Mouse (Mus musculus): ENCODE results near the gene Enox1.

Gene Enox1

DNA sequence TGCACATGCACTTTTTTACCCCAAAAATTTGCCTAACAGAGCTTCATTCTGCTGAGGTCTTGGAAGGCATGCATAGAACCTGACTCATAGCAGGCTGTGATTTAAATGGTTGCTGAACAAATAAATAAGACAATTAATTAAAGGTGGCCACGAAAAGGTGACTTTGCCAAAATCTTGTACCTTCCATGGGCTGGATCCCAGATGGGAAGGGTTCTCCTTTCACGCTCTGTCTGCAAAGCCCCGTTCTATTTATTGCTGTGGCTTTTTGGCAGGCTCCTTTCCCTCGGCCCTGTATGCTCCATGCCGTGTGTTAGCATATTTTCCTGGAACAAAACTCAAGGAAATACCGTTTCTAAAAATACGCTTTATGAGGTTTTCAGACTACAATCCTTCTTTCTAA lies 300.3 kb downstream of the Enox1 start:
- DNase-seq (ENCODE audit: low spot score), result no peak

DNA sequence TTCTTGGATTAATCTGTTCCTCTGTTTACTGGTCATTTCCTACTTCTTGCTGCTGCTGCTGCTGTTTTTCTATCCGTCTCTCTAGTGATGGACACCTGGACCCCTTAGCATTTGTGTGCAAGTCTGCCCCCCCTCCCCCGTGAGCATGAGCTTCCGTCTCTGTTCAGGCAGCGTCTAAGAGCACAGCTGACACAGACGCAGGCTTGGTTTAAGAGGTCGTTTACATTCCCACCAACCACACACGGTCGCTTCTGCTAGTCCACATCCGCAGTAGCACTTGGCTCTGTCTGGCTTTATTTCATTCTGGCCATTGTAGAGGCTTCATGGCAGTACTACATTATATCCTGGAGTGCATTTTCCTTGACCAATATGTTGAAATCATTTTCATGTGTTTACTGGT lies 301.7 kb downstream of the Enox1 start:
- DNase-seq (ENCODE audit: low spot score), result no peak

DNA sequence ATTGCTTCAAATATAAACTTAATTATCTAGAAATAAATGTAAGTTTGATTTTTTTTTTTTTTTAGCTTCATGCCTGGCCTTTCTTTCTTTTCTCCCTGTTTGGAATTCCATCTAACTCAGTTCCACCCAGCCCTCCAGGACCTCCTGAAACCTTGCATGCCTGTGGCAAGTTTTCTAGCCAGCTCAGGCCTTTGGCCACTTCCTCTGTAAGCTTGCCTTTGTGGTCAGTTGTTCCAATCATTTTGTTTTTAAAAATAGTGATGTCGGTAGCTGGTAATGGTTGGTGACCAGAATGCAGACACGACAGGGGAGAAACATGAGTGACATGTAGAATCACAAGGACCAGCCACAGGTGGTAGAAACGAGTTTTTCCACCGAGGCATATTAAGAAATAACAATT lies 307.4 kb downstream of the Enox1 start:
- DNase-seq (ENCODE audit: low spot score), result no peak

DNA sequence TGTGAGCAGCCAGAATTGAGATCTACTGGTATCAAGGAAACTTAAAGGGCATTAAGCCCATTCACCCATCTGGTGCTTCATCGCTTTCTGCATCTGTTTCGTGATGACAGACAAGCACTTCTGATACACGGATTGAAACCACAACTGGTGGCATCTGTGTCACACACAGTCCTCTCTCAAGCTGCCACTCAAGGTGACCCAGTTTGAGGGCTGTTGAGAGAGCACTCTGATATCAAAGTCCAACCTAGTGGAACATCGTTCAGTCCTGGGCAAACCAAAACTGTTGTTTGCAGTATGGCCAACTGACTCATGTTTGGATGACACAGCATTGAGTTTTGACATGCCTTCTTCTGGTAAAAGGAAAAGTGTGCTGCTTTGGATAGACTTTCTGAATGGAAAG lies 308.2 kb downstream of the Enox1 start:
- DNase-seq (ENCODE audit: low spot score), result no peak

DNA sequence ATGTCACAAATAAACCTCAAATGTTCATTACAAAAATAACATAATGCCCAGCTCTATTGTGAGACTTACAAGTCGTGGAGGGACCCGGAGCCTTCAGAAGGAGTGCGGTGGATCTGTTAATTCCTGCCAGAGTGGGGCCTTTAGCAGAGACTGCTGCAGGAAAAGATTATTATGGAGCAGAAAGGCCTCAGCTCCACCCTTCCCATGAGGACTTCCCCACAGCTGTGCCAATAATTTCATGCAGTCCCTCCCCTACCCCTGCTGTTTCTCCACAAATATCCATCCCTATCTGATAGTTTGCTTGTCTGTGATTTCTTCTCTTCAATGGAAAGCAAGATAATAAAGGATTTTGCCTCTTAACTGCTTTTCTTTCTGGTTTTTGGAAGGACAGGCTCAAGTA lies 314.0 kb downstream of the Enox1 start:
- DNase-seq (ENCODE audit: low spot score), result no peak

DNA sequence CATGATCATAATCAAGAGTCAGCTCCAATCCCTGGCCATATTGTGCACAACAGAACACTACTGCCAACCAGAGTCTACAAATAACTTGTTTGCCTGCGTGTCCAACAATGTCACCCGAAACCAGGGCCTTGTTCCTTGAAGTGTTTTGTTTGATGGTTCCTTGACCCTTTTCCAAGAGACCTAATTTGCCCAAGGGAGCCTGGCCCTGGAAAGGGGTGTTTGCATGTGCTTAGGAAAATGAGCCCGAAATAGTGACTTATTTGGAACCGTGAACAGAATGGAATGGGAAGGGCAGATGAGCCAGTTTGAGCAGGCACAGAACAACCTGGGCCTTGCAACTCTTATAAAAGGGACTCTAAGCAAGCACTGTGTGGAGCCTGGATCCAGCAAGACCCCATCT lies 316.9 kb downstream of the Enox1 start:
- DNase-seq (ENCODE audit: low spot score), result no peak

DNA sequence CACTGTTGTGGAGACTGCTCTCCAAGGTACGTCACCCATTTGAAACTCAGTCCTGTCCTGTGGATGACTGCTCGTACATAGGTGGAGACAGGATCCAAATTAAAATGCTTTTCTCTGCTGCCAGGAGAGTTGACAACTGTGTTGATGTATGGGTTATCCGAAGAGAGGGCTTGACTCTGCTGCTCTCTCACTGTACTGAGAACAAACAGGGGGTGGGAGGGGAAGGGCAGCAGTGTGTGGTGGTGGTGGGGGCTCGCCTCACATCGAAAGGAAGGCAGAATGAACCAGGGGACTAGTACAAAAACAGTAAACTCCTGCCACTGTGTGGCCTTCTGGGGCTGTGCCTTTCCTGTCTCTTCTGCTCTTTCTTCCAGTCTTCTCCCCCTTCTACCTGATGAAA lies 317.5 kb downstream of the Enox1 start:
- no peak for DNase-seq (ENCODE audit: low spot score)

DNA sequence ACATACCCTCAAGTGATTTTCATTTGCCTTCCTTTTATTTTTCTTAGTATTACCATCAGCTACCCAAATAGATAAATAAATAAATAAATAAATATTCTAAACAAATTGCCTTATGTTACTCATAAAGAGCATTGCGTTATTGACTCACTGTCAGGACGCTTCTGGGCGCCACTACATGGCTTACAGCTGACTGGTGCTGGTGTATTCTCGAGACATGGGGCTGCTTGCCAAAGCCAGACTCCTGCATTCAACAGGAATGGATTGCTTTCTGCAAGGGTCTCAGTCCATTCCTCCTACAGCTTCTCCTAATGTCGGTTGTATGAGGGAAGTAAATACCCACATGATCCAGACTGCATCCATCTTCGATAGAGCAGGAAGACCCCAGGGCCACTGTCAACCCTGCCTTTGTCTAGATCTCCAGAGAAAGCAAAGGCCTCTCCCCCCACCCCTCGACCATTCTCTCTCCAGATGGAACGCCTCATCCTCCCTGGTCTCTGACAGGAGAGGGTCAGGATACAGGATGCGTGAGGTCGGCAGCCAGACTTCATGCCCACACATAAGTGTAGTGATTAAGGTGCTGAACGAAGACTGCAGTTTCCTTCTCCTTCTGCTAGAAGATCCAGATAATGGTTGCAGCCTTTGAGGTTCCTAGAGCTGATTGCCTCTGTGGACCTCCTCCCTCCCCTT lies 318.7 kb downstream of the Enox1 start:
- no peak for DNase-seq (ENCODE audit: low spot score)

DNA sequence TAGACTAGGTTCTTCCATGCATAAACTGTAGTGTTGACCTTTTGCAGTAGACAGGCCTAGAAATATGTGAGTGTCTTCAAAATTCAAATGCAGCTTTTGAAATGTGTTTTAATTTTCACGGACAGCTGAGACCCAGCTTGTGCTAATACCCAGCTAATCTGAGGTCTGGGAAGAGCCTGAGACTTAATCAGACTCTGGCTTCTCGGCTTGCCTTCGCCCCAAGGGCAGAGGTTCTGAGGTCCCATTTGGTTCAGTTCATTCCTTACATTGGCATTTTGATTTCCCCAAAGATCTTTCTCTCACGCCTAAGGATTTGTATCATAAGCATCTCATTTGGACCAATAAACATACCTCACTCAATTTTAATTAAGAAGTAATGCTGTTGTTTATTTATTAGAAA lies 321.1 kb downstream of the Enox1 start:
- DNase-seq (ENCODE audit: low spot score), result no peak

DNA sequence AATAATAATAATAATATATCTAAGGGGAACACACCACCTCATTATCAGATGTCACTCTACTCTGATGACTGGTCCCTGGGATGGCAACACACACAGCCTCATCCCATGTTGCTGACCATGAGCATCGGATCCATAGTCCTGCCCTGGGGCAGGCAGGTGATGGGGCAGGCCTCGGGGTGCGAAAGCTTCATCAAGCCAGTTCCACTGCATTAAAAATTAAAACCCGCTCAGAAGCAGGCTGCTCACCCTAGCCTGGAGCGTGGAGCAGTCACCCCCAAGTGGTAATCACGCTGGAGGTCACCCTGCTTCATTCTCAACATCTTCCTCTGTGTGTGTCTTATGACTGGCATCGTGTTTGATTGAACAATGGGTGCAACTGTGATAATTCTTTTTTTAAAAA lies 321.6 kb downstream of the Enox1 start:
- DNase-seq (ENCODE audit: low spot score), result no peak

DNA sequence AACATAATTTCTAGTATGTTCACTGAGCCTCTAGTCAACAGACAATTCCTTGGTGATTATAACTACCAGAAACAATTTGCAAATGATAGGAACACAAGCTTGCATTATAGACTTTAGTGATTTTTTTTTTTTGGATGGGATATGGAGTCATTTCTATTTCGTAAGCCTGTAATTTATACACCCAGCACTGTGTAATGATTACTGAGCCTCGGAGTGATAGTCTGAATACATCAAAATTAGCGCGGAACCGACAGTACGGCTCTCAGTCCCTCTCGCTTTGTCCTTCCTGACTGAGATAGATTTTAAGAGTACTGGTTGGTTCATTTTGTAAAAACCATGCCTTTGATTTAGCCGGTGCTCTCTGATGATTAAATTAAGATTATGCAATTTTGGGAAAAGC lies 322.1 kb downstream of the Enox1 start:
- DNase-seq (ENCODE audit: low spot score), result no peak

DNA sequence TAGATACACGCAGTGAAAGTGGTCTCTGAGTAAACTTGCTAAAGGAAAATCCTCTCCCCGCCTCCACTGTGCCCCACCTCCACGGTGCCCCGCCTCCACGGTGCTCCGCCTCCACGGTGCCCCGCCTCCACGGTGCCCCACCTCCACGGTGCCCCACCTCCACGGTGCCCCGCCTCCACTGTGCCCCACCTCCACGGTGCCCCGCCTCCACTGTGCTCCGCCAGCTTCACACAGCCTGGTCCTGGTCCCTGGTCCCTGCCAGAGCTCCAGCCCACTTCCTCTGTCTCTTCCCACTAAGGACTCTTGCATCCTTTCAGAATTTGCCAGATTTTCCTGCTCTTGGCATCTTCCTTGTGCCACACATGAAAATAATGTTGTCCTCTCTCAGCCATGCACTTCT lies 326.5 kb downstream of the Enox1 start:
- DNase-seq (ENCODE audit: low spot score), result no peak

DNA sequence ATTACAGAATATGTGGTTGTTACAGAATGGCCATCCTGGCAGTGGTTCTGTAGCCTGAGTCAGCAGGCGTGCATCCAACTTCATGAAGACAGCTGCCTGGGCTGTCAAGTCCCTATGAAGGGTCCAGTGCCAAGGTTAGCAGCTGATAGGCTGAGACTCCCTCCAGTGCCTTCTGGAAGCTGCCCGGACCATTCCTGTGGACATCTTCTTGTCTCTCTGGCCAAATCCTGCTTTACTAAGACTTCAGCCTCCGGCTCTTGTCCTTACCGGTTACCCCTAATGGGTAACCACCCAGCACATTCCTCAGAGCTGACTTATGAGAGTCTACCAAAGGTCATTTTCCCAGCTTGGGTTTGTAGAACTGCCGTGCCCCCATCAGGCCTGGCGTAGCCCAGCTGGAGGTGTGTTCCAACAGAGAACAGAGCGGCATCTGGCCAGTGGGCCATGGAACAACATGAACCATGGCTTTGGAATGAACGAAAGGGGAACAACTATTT lies 328.4 kb downstream of the Enox1 start:
- peak; percentile 26 for DNase-seq (ENCODE audit: low spot score)

DNA sequence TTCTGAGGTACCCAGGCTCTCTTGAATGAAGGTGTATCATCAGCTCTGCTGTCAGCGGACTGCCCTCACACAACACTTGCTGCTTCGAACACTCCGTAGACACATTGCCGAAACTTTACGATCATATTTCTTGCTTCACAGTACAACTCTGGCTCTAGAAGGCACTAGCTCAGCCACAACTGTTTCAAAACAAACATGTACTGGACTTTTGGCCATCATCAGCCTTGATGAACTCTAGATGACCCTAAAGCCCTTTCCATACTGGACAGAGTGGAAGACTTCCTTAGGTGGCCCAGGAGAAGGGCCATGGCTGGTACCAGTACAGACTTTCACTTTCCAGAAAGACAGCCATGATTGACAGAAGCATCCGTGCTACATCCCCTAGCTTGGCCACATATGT lies 334.1 kb downstream of the Enox1 start:
- DNase-seq (ENCODE audit: low spot score), result no peak

DNA sequence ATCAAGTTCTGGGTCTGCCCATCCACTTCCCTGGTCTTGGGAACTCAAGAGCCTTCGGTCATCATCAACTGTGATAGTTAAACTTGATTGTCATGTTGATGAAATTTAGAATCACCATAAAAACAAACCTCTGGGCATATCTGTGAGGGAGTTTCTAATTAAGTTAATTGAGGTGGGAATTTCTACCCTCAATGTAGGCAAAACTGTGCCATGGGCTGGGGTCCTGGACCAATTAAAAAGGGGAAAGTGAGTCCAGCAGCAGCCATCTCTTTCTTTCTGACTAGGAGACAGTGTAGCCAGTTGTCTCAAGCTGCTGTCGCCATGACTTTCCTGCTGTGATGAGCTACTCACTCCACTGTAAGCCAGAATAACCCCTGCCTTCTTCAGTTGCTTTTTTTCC lies 335.2 kb downstream of the Enox1 start:
- DNase-seq (ENCODE audit: low spot score), result no peak

DNA sequence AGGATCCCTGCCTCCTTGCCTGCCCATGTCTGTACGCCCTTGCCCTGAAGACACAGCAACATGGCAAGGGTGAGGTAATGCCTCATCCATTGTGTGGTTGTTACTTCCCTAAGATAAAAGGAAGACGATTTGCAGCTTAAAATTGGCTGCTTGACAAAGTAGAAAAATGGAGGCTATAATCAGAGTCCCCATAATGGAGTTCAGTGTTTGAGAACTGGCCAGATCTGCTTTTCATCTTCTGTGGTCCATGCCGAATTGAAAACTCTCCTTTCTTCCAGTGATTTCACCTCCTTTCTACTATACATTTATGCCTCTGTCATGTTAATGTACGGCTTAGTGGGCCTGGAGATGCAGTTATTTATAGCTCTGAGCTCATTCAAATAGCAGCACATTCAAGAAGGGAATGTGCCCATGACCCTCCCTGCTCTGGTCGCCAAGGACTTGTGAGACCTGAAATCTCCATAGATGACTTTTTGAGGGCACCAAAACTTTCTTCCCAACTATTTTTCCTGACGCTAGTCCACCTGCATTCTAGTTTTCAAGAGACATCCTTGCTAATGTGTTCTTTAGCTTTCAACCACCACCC lies 343.5 kb downstream of the Enox1 start:
- no peak for DNase-seq (ENCODE audit: low spot score)

DNA sequence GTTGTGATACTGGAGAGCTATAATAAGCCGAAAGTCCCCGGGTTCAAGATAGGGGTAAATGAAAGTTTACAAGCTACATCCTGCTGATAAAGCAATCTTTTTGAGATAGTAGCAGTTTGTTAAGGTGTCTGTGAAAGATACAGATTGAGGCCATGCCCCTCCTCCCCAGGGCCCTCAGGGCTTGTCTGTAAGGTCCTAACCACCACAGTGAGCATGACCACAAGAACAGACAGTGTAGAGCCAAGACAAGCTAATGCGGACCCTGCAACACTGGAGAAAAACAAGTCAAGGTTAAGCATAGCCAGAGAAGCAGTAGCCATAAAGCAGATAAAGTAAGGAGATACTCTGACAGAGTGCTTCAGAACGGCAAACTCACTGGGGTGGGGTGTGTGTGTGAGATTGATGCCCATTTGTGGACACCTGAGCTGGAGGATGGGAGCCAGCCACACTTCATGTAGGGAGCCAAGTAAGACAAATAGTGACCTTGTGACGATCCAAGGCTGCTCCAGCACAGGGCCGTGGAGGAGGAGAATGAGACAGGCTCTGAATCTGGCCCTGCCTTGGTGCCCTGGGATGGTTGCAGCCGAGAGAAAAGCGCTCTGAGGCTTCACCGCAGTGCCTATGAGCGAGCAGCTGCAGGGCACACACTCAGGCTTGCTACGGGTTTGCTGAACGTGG lies 348.0 kb downstream of the Enox1 start:
- DNase-seq (ENCODE audit: low spot score), result no peak

DNA sequence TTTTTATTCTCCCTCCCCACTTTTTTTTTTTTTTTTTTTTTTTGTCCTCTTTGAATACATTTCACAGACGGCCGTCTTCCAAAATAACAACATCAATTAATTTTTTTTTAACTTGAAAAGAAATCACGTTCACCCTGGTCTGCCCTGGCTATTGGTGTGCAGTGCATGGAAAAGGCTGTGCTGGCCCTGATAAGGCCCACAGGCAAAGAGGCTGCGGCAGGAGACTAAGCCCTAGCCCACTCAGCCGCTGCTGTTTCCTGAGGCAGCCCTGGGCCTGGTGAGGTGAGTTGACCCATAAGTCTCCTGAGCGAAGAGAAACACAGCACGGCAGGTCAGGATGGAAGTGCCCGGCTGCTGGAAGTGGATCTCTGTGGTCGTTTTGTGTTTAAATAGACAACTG lies 349.8 kb downstream of the Enox1 start:
- no peak for DNase-seq (ENCODE audit: low spot score)

DNA sequence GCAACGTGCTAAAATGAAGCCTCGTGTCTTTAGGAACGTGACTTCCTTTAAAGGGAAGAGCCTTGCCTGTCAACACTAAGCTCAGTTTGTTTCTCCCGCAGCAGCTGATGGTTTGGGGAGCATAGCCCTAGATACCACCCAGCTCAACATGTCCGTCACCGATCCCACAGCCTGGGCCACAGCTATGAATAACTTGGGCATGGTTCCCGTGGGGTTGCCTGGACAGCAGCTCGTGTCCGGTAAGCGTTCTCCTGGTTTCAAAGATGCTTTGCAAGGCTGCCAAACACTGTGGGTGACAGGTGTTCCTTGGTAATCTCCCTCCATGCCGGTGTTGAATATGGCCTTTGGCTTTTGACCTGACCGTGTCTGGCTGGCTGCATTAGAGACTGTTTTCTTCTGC lies 351.5 kb downstream of the Enox1 start:
- no peak for DNase-seq (ENCODE audit: low spot score)

DNA sequence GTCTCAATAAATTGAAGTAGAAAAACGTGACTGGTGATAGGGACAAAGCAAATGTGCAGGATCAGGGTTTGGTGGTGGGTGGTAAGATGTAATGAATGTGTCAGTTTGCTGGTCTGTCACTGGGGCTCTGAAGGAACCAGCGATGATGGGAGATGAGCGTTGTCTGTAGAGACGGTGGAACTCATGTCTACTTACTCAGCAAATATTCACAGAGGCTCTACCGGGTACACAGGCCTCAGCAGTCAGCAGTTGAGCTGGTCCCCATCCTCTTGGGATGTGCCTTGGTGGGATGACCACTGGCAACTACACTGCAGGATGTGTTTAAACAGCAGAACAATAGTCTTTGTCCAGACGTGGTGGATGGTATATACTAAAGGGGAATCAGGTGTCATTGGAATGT lies 352.5 kb downstream of the Enox1 start:
- DNase-seq (ENCODE audit: low spot score), result no peak

DNA sequence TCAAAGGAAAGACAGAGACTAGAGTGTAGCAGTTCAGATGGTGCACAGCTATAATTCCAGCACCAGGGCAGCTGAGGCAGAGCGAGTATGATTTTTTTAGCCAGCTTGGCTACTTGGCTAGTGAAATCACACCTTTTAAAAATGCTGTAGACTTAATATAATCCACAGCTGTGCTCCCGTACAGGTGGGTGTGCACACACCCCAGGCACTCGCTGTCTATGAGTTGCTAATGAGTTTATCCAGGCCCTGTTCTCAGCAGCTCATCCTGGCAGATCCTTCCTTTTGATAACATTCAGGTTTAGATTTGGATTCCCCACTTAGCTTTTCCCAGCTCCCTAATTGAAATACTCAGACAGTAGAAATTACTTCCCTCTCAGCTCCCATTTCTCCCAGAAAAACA lies 353.4 kb downstream of the Enox1 start:
- DNase-seq (ENCODE audit: low spot score), result no peak

DNA sequence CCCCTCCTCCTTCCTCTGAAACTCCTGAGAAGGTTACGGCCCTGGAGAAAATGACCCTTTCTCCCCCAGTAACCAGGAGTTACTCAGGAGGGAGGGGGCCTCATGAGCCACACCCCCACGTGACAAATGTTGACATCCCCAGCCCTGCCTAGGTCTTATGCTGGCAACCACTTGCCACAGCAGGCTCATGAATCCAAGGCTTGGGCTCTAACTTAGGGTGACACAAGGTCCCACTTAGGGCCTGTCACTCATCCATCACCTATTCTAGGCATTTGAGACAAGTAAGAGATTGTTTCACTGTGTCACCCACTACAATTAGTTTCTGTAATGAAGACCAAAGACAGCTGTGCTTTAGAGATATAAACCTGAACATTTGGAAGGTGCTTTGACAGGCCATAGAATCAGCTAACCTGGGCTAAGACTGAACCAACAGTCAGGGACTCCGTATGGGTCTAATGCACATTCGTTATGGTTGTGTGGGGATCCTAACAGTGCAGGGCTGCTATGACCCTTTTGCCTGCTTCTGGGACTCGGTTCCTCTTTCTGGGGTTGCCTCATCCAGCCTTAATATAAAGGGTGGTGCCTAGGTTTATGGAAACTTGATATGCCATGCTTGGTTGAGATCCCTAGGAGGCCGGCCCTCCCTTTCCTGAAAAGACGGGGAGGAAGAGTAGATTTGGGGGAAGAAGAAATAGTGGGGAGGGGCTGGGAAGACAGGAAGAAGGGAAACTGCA lies 354.7 kb downstream of the Enox1 start:
- no peak for DNase-seq (ENCODE audit: low spot score)

DNA sequence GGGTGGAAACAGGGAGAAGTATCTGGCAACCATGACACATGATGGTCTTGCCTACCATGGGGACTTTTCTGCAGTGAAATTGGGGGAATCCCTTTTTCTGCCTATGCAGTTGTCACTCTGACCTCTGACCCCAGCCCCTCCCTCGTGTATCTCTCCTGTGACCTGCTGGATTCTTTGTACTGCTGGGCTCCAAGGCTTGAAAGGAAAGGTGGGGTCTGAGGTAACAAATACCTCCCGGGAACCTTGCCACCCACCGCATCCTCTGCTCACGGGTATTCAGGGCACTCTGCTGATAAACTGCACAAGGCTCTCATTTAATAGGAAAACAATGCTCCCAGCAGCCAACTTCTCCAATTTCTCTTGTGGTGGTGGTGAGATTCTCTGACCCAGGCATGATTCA lies 361.5 kb downstream of the Enox1 start:
- no peak for DNase-seq (ENCODE audit: low spot score)
